Mouse (Mus musculus) megakaryocyte-erythroid progenitor cell, adult 5-6 weeks (primary cell): ENCODE measurements around the gene Aak1. TPM values are rescaled to one million over a fixed set of nuclear protein-coding genes. Genes with fewer than 3 reads are reported as not detected.

Experiments used
- ATAC-seq: replicated peaks from 2 replicates; pipeline ENCODE4 v1.8.0; 2016; ENCODE audit warnings: mild to moderate bottlenecking, inconsistent platforms; ENCODE audit not compliant: severe bottlenecking, poor library complexity, low FRiP score, low TSS enrichment
- total RNA-seq, 2 experiments: library from RNA; stranded (forward) in 1 of 2; stranded (reverse) in 1 of 2; fragments of 200-1000, 215-1000 nt in 1 of 2; fragments of >200 nt in 1 of 2; fragmentation: Nextera tagmentation in 1 of 2; gene quantifications; 2 replicates each; pipeline ENCODE4 v1.2.3; 2014 to 2017

Aak1 gene
- total RNA-seq (2014; fragmentation: Nextera tagmentation) (23.7 and 33.3 TPM in 2 replicates), total RNA-seq (2017) (7.0 and 7.9 TPM in 2 replicates)

GRCm38 (mm10) chr6:86848915-86849644 lies at the start of gene Aak1:
Aak1 (plus strand) TSS chr6:86849517.
- ATAC-seq = peak; percentile 81

DNA sequence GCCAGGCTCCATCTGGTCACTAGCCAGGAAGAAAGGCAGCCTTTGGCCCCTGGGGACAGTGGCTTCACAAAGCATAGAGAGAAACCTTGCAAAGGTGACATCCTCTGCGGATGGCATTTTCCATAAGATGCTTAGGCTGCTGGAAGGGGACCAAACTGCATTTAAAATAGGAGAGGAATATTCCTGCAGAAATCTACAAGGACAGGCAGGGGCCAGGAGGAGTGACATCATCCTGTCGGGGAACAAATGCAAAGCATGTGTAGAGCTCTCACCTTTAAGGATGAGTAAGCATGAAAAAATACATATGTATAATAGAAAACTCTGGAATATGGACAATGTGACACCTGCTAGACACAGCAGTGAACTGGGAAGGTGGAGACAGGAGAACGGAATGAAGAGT lies 48.9 kb upstream of the Aak1 start:
- ATAC-seq = no peak

DNA sequence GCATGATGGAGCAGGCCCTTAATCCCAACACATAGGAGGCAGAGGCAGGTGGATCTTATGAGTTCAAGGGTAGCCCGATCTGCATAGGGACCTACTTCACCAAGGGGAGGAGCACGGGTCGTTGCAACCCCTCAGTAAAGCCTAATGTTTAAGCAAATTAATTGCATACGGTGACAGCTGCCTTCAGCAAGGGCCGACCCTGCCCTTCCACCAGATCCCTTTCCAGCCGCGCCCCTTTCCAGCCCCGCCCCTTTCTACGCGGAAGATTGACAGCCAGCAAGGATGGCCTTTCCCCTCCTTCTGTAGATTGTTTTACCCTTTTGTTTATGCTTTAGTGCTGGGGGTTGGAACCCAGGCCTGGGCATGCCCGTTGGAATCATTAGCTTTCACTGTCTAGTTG lies 47.9 kb upstream of the Aak1 start:
- peak; percentile 51; the same call in 1 of the 2 replicates for ATAC-seq

DNA sequence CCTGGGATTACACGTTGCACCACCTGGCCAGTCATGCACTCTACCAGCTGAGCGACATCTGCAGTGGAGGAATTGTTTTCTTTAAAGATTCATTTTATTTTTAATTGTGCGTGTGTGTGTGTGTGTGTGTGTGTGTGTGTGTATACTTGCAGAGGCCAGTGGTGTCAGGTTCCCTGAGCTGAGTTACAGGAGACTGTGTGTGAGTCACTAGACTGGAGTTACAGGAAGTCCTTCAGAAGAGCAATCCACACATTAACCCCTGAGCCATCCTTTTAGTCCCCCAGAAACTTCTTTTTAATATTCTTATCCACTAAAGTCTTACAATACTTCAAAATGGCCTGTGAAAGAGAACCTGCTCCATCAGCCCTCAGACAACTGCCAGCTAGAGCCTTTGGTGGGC lies 44.7 kb upstream of the Aak1 start:
- no peak for ATAC-seq

DNA sequence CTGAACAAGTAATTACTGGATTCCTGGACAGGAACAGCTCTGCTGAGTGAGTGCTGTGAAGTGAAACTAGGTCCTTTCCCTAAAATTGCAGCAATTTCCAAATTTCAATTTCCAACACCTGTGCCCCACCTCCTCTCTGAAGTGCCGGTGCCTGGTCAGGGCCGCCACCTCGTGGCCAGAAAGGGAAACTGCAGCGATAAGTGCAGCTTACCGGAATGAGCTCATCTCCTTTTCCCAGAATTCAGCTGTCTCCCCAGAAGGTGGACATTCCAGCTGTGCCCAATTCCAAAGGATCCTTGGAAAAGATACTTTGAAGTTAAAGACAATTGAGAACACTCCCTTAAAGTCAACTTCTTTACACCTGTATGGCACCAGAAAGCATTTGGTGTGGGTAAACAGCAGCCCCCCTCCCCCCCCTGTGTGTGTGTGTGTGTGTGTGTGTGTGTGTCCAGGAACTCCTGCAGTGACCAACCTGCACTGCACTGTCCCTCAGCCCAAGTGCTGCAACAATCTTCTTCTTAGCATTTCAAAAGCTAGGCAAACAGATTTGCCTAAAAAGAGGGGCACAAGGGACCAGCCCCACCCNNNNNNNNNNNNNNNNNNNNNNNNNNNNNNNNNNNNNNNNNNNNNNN lies 42.7 kb upstream of the Aak1 start:
- peak; percentile 57 for ATAC-seq

DNA sequence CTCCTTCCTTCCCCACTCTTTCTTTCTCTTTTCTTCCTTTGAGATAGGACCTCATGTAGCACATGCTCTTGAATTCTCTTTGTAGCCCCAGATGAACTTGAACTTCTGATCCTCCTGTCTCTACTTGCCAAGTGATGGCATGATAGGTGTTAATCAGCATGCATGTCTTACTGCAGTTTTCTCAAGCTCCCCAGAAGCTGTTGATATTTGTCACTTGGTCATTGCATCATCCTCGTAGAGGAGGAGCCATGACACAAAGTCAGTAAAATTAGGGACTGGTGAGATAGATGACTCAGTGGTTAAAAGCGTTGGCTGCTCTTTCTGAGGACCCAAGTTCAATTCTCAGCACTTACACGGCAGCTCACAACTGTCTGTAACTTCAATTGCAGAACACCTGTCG lies 36.4 kb upstream of the Aak1 start:
- no peak for ATAC-seq

- ATAC-seq = 0 out of 2 replicates have a peak, but pooled peaks have one; percentile 36
Measured at GRCm38 (mm10) chr6:86813341-86813740, 36.0 kb upstream of the Aak1 start.

DNA sequence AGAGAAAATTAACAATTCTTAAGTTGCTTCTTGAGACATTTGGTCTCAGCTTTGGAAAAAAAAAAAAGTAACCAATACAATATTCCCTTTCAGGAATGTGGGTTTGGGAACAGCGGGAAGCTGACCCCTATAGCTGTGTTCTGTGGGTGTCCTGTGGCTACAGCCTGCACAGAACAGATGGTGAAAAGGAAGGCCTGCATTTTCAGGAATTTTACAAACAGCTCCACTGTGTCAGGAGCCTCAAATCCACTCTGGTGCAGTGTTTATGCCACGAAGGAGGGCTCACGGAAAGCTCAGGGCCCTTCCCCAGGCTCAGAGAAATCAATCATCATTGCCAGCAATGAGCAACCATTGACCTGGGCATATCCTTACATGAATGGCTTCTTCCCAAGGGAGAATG lies 34.4 kb upstream of the Aak1 start:
- ATAC-seq = no peak

DNA sequence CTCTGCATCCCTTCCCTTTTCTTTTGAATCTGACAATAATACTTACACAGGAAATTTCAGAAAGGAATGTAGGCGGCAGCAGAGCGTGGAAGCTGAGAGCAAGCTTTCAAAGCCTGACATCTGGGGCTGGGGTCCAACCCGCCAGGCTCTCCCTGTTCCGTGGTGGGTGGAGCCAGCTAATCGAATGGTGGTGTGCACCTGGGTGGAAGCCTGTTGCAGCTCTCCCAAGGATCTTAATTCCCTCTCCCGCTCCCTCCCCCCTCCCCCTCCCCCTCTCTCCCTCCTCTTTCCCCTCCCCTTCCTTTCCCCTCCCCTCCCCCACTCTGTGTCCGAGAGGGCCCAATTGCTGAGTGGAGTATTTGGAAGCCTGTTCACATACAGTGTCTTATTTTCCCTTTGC lies 33.9 kb upstream of the Aak1 start:
- no peak for ATAC-seq

DNA sequence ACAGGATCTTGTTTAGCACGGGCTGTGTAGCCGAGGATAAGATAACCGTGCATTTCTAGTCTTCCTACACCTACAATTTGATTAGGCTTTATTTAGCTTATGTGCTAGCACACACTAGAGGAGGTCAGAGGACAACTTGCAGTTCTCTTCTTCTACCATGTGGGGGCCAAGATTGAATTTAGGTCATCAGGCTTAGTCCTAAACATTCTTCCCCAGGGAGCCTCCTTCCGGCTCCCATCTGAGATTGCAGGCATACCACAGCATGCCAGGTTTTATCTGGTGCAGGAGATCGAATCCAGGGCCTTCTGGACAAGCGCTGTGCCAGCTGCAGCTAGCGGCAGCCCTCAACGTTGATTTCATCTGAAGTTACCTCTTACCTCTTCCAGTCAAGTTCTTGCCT lies 32.7 kb upstream of the Aak1 start:
- peak; percentile 42; the same call in 1 of the 2 replicates for ATAC-seq

DNA sequence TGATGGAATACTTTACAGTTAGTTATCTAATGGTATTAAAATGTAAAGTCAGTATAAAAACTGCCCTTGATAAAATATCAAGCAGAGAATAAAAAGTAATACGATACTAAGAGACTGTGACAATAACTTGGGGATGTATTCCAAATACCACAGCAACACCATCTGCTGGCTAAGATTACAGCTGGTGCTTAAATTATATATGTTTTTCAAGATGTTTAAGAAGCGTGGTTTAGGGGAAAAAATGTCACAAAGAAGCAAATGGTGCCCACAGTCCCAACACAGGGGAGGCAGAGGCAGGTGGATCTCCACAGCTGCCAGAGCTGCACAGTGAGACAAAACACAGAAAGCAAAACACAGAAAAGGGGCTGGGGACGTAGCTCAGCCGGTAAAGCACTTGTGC lies 30.4 kb upstream of the Aak1 start:
- ATAC-seq = no peak

GRCm38 (mm10) chr6:86819926-86820325 lies 29.4 kb upstream of the Aak1 start:
- ATAC-seq = no peak

DNA sequence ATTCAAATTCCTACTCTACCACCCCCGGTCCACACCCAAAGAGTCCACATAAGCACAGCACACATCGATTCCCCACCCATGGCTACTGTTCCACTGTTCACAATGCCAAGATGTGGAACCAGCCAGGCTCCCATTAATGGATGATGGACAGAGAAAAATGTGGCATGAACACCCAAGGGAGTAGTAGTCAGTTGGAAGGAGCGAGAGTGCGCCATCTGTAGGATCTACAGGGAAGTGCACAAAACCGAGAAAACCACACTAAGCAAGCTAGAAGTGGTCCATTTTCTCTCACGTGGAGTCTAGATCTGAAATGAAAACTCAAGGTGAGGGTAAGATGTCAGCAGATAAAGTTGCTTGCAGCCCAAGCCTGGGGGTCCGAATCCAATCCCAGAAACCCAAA lies 28.6 kb upstream of the Aak1 start:
- peak; percentile 33; the same call in 1 of the 2 replicates for ATAC-seq

DNA sequence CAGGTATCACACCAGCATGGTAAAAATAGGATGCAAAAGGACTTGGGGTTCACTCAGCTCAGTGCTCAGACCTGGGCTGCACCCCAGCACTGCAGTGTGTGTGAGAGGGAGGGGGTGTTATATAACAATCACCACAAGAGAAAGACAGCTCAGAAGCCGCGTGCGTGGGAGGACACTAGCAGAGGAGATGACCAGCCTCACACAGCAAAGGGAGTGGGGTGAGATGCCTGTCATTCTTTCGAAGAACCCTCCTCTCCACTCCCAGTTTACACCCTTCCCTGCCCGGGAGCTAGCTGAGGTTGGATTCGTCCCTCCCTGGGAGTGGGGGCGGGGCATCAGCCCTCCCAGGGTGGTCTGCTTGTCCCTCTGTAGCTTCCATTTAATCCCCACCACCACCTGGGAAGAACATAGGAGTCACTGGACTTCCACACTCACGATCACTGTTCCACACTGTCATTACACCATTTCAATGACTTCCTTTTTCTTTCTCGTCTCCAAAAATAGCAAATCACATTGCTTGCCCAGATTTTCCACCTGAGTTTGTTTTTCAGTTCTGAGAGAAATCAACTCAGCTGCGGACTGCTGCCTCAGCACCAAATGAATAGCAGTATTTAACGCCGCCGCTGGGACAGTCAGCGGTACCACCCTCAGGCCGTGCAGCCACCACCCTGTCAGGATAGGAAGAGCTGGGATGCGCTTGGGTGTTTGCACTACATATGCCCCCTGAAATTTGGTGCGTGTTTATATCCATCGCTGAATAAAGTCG lies 26.8 kb upstream of the Aak1 start:
- peak; percentile 46; the same call in 1 of the 2 replicates for ATAC-seq

DNA sequence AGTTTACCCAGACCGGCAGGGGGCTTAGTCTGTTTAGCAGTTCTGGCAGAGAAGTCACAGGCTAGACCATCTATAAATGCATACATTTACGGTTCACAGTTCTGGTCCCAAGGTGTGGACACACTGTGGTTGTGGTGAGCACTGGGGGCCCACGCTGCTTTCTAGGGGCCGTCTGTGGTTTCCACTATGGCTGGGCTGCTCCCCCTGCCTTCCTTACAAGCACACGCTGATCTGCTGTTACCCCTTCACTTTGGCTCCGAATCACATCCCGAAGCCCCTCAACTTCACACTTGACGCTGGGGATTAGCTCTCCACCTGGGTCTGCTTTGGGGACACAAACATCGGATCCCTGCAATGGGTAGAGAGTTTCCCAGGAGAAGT lies 26.3 kb upstream of the Aak1 start:
- ATAC-seq = no peak

- no peak for ATAC-seq
Measured at GRCm38 (mm10) chr6:86823824-86824223, 25.5 kb upstream of the Aak1 start.

DNA sequence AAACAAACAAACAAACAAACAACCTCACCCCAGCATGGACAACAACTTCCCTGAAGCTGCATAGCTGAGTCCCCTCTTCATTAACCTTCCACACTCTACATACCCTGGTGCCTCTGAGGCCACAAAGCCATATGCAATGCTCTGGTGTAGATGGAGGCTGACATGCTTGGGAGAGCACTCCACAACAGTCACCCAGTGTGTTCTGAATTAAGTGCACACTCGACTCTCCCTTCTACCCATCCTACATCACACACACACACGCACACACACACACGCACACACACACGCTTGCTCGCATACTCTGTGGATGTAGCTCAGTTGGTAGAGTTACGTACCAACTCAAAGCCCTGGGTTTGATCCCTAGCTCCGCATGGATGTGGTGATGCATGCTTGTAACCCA lies 24.9 kb upstream of the Aak1 start:
- ATAC-seq = no peak

- ATAC-seq = no peak
Measured at GRCm38 (mm10) chr6:86827432-86827831, 21.9 kb upstream of the Aak1 start.

GRCm38 (mm10) chr6:86829768-86830167 lies 19.5 kb upstream of the Aak1 start:
- ATAC-seq = no peak

- no peak for ATAC-seq
Measured at GRCm38 (mm10) chr6:86830738-86831500, 18.4 kb upstream of the Aak1 start.
